Mouse (Mus musculus): ENCODE data around the gene Thumpd2. TPM values are rescaled to one million over a fixed set of nuclear protein-coding genes. Genes with fewer than 3 reads are reported as not detected.

Gene Thumpd2
- polyA plus RNA-seq, 1 experiment, result 1.9 TPM

Other genes with a start within 250 kb of the Thumpd2 start
- 0.56 and 0.80 TPM in 2 replicates for gene Tmem178, start 120.5 kb downstream of the Thumpd2 start, polyA plus RNA-seq (2012; rRNA removed)